Mouse (Mus musculus) kidney, embryonic 16.5 days (tissue): ENCODE results near the gene Rusc1. TPM values are rescaled to one million over a fixed set of nuclear protein-coding genes. Genes with fewer than 3 reads are reported as not detected.
"Not testable (repeated sequence)": the region's sequence is repeated elsewhere in the genome, so short reads cannot be mapped to it uniquely, and the experiment has no call there.

Source experiments
- ATAC-seq: fragments of 200-750 bp; cut with Nextera tagmentation; 2 replicates; pipeline ENCODE4 v1.8.0; 2017; ENCODE audit warnings: moderate TSS enrichment; ENCODE audit not compliant: low FRiP score, low TSS enrichment
- H3K27ac ChIP-seq: fragments of 300-500 bp; sonication (generic); 2 replicates; pipeline ENCODE4 v1.5.1; 2014; ENCODE audit warnings: low read length
- H3K27me3 ChIP-seq: fragments of 300-500 bp; sonication (generic); 2 replicates; pipeline ENCODE4 v1.6.1; 2014; ENCODE audit warnings: low read length, control low read depth, mixed read lengths; ENCODE audit not compliant: insufficient read depth
- H3K36me3 ChIP-seq: fragments of 300-500 bp; sonication (generic); 2 replicates; pipeline ENCODE4 v1.6.1; 2014; ENCODE audit warnings: low read length, control low read depth, mixed read lengths; ENCODE audit not compliant: insufficient read depth
- H3K4me1 ChIP-seq: fragments of 300-500 bp; sonication (generic); 2 replicates; pipeline ENCODE4 v1.6.1; 2014; ENCODE audit warnings: low read length, control low read depth, mixed read lengths; ENCODE audit not compliant: insufficient read depth
- H3K4me2 ChIP-seq: fragments of 300-500 bp; sonication (generic); replicated peaks from 2 replicates; pipeline ENCODE4 v1.6.1; 2014; ENCODE audit warnings: low read depth, low read length
- H3K4me3 ChIP-seq: fragments of 300-500 bp; sonication (generic); 2 replicates; pipeline ENCODE4 v1.5.1; 2014; ENCODE audit warnings: mild to moderate bottlenecking, low read length
- H3K9ac ChIP-seq: fragments of 300-500 bp; sonication (generic); replicated peaks from 2 replicates; pipeline ENCODE4 v1.6.1; 2014; ENCODE audit warnings: low read length
- H3K9me3 ChIP-seq: fragments of 300-500 bp; sonication (generic); 2 replicates; pipeline ENCODE4 v1.6.1; 2016; ENCODE audit warnings: low read length, control low read depth
- WGBS: fragments of 180-500 bp; shearing (Covaris S2); extraction: QIAGEN DNeasy Blood & Tissue Kit; methylation state at CpG from one replicate; pipeline ENCODE4 v1.1.7; 2014; 5-methylcytosine and 5-hydroxymethylcytosine counted together
- polyA plus RNA-seq: library from polyadenylated mRNA; unstranded; fragments of >200 nt; fragmentation: Nextera tagmentation; extraction: Ambion mirVana; gene quantifications from 2 replicates; pipeline ENCODE4 v1.2.1, GENCODE M21; 2015

Rusc1 gene
- polyA plus RNA-seq, 1 experiment from 2014 or later = 21.3 TPM

DNA sequence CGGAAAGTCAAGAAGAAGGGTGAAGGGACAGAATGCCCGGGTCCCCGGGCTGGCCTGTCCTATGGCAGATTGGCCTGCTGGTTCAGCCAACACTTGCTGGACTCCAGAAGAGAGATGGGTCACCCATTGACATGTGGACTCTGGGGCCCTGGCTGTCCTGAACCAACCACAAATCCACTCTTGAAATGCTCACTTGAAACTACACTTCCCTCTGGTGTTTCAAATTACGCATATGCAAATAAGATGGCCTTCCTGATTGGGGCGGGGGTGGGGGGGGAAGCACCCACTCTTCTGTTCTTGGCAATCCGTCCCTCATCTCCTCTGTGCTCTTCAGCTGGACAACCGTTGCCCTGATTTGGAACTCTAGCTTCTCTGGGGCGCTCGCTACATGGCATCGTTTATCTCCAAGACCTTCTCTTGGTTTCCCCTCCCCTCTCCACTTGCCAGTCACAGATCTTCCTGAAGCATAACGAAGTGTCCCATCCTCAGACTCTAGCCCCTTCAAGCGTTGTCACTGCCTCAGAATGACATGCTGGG is 8.4 kb downstream of the Rusc1 start:
- H3K4me3 ChIP-seq = no peak overlapping the region
- no peak overlapping the region for H3K4me2 ChIP-seq
- 80% methylated on average over 12 of the region's 12 CpGs for WGBS
- H3K27me3 ChIP-seq = no peaks in the 10 kb centered on the region
- no peak for ATAC-seq
- H3K36me3 ChIP-seq = peaks cover 11% of the 10 kb centered on the region
- peaks cover 20% of the 10 kb centered on the region for H3K4me1 ChIP-seq
- H3K9me3 ChIP-seq = no peaks in the 10 kb centered on the region
- no peak overlapping the region for H3K9ac ChIP-seq
- no peak overlapping the region for H3K27ac ChIP-seq

DNA sequence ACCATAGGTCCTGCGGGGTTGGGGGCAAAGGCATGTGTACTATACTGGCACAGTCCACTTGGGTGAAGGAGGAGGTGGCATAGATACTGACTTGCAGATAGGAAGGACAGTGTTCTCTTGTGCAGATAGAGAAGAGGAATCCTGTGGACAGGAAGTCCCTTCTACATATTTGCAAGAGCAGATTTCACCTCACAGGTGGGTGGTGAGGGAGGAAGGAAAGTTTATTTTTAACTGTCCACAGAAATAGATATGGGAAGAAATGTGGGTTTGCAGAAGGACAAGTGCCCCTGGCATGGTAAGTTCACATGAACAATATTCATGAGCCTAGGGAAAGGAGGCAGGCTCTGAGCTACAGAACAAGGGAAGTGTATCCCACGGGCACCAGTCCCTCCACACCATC is 9.0 kb downstream of the Rusc1 start:
- Histone ChIP-seq H3K4me1 (peaks cover 15% of the 10 kb centered on the region), H3K9ac (no peak overlapping the region), H3K27ac (no peak overlapping the region), H3K4me3 (no peak overlapping the region), H3K27me3 (no peaks in the 10 kb centered on the region), H3K9me3 (no peaks in the 10 kb centered on the region), H3K36me3 (peaks cover 17% of the 10 kb centered on the region), H3K4me2 (no peak overlapping the region)
- WGBS = 81% methylated on average over 2 of the region's 2 CpGs
- no peak for ATAC-seq

DNA sequence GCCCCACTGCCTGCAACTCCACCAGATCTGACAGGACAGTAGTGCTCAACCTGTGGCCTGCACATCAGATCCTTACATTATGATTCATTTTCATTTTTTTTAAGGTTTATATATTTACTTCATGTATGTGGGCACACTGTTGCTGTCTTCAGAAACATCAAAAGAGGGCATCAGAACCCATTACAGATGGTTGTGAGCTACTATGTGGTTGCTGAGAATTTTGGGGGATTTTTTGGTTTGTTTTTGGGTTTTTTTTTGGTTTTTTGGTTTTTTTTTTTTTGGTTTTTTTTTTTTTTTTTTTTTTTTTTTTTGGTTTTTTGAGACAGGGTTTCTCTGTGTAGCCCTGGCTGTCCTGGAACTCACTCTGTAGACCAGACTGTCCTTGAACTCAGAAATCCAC is 10.8 kb downstream of the Rusc1 start:
- H3K9me3 ChIP-seq, ATAC-seq, H3K9ac ChIP-seq, H3K4me2 ChIP-seq, H3K4me3 ChIP-seq, H3K4me1 ChIP-seq, H3K27me3 ChIP-seq: not testable (repeated sequence)
- H3K27ac ChIP-seq = 0 out of 2 replicates have a peak overlapping the region, but pooled peaks have one; percentile 9
- peaks cover 22% of the 10 kb centered on the region for H3K36me3 ChIP-seq

DNA sequence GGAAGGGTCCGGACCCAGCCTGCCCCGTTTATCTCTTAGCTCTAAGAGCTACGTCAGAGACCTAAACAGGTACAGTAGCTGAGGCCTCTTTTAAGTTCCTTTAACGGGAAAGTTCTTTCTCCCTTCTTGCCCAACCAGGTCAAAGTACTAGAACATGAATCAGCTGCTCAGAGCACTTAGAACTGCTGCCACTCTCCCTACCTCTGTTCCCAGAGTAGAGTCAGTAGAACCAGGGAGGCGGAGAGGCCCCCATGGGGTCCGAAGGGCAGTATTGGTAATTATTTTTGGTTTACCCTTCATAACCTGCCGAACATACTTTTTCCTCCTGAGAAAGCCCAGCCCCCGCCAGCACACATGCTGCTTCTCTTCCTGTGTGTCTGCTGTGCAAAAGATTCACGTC is 15.7 kb downstream of the Rusc1 start:
- Histone ChIP-seq H3K4me3 (no peak overlapping the region), H3K27ac (no peak overlapping the region), H3K36me3 (peaks cover 66% of the 10 kb centered on the region), H3K27me3 (no peaks in the 10 kb centered on the region), H3K4me1 (no peaks in the 10 kb centered on the region), H3K4me2 (no peak overlapping the region), H3K9me3 (no peaks in the 10 kb centered on the region), H3K9ac (no peak overlapping the region)
- 78% methylated on average over 9 of the region's 9 CpGs for WGBS
- no peak for ATAC-seq

DNA sequence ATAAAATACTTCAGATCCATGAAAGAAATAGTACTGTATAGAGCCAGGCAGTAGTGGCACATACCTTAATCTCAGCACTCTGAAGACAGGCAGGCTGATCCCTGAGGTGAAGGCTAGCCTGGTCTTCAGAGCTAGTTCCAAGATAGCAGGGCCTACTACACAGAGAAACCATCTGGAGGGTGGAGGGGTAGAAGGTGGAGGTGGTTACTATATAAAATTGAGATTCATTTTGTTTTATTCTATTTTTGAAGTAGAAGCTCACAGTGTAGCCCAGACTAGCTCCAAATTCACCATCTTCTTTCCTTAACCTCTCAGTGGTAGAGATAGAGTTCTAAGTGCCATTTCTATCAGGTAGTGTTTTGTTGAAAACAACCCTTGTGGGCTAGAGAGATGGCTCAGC is 25.8 kb downstream of the Rusc1 start:
- no peak overlapping the region for H3K27ac ChIP-seq
- peaks cover 80% of the 10 kb centered on the region for H3K36me3 ChIP-seq
- no peak overlapping the region for H3K4me3 ChIP-seq
- H3K4me1 ChIP-seq = no peaks in the 10 kb centered on the region
- no peak for ATAC-seq
- H3K27me3 ChIP-seq = no peaks in the 10 kb centered on the region
- no peaks in the 10 kb centered on the region for H3K9me3 ChIP-seq
- no peak overlapping the region for H3K4me2 ChIP-seq
- no peak overlapping the region for H3K9ac ChIP-seq

DNA sequence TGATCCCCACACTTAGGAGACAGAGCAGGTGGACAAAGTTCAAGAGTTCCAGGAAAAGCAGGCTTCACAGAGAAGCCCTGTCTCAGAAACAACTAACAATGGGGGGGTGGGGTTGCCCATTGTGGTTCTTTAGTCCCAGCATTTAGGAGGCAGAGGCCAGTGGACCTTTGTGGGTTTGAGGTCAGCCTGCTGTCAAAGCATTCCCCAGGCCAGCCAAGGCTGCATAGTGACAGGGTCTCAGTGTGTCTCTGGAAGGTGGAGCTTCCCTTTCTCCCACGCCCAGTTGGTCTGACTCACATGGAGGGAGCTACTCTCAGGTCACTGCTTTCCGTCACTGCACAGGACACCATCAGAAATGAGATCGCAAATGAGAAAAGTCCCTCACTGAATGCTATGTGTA is 31.4 kb downstream of the Rusc1 start:
- no peak overlapping the region for H3K4me2 ChIP-seq
- no peak overlapping the region for H3K27ac ChIP-seq
- ATAC-seq = no peak
- H3K4me1 ChIP-seq = no peaks in the 10 kb centered on the region
- no peaks in the 10 kb centered on the region for H3K9me3 ChIP-seq
- no peak overlapping the region for H3K4me3 ChIP-seq
- WGBS = 86% methylated on average over 3 of the region's 3 CpGs
- peaks cover 62% of the 10 kb centered on the region for H3K36me3 ChIP-seq
- no peaks in the 10 kb centered on the region for H3K27me3 ChIP-seq
- no peak overlapping the region for H3K9ac ChIP-seq

DNA sequence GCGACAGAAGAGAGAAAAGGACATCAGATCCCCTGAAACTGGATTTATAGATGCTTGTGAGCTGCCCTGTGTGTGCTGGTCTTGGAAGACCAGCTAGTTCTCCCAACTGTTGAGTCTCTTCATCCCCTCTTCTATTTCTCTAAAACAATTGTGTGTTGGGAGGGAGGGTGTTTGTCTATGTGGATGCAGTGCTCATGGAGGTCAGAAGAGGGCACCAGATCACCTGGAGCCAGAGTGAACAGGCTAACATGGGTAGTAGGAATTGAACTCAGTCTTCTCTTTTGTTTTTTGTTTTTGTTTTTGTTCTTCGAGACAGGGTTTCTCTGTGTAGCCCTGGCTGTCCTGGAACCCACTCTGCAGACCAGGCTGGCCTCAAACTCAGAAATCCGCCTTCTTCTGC is 34.3 kb downstream of the Rusc1 start:
- no peak for ATAC-seq
- peaks cover 62% of the 10 kb centered on the region for H3K36me3 ChIP-seq
- no peak overlapping the region for H3K4me2 ChIP-seq
- H3K4me1 ChIP-seq = no peaks in the 10 kb centered on the region
- H3K9ac ChIP-seq = no peak overlapping the region
- H3K27ac ChIP-seq = no peak overlapping the region
- H3K9me3 ChIP-seq = no peaks in the 10 kb centered on the region
- no peak overlapping the region for H3K4me3 ChIP-seq
- H3K27me3 ChIP-seq = no peaks in the 10 kb centered on the region
- 90% methylated on average over 3 of the region's 3 CpGs for WGBS

DNA sequence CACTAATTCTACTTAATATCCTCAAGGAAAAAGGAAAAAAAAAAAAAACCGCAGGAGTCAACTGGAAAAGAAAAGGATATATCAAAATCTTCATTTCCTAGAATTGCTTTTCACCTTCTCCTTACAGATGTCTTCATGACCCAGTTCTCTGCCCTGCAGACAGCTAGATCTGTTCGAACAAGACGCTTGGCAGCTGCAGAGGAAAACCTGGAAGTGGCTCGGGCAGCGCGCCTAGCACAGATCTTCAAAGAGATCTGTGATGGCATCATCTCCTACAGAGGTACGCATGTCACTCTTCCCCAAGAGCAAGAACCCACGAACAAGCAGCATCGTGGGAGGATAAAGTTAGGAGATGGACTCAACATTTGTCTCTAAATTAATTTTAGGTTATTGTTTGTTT is 34.8 kb downstream of the Rusc1 start:
- ATAC-seq = no peak
- no peaks in the 10 kb centered on the region for H3K27me3 ChIP-seq
- no peak overlapping the region for H3K4me2 ChIP-seq
- no peaks in the 10 kb centered on the region for H3K9me3 ChIP-seq
- H3K9ac ChIP-seq = no peak overlapping the region
- peaks cover 61% of the 10 kb centered on the region for H3K36me3 ChIP-seq
- H3K27ac ChIP-seq = no peak overlapping the region
- H3K4me3 ChIP-seq = no peak overlapping the region
- H3K4me1 ChIP-seq = no peaks in the 10 kb centered on the region
- 93% methylated on average over 9 of the region's 9 CpGs for WGBS

DNA sequence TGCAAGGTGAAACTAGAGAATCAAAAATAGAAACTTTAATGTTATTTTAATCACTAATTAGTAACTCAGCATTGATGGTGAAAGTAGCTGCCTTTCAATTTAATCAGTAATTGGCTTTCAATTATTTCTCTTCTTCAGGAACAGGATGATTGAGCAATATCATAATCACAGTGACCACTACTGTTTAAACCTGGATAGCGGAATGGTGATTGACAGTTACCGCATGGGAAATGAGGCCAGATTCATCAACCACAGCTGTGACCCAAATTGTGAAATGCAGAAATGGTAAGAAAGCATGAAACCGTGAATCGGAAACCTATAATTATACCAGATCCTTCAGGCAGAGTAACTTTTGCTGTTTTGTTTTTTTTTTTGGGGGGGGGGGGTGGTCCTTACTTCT is 49.8 kb downstream of the Rusc1 start:
- Histone ChIP-seq H3K4me3 (no peak overlapping the region), H3K4me2 (no peak overlapping the region), H3K9ac (no peak overlapping the region), H3K4me1 (no peaks in the 10 kb centered on the region), H3K27me3 (no peaks in the 10 kb centered on the region), H3K36me3 (peaks cover 52% of the 10 kb centered on the region), H3K27ac (no peak overlapping the region), H3K9me3 (no peaks in the 10 kb centered on the region)
- 96% methylated on average over 4 of the region's 4 CpGs for WGBS
- ATAC-seq = no peak
